Mouse (Mus musculus) heart, embryonic 12.5 days (tissue): Measurements from ENCODE around the gene Sestd1. TPM values are rescaled to one million over a fixed set of nuclear protein-coding genes. Genes with fewer than 3 reads are reported as not detected.

ENCODE experiments used
- ATAC-seq: fragments of 200-750 bp; cut with Nextera tagmentation; 2 replicates; pipeline ENCODE4 v1.8.0; 2017; ENCODE audit warnings: moderate TSS enrichment, moderate library complexity; ENCODE audit not compliant: insufficient number of reproducible peaks, low FRiP score
- H3K27ac ChIP-seq: fragments of 300-500 bp; sonication (generic); 2 replicates; pipeline ENCODE4 v1.5.1; 2016; ENCODE audit warnings: mild to moderate bottlenecking, moderate library complexity; ENCODE audit not compliant: poor library complexity, severe bottlenecking
- H3K27me3 ChIP-seq: fragments of 300-500 bp; sonication (generic); replicated peaks from 2 replicates; pipeline ENCODE4 v1.6.1; 2016; ENCODE audit warnings: mild to moderate bottlenecking, moderate library complexity
- H3K36me3 ChIP-seq: fragments of 300-500 bp; sonication (generic); 2 replicates; pipeline ENCODE4 v1.6.1; 2016; ENCODE audit warnings: mild to moderate bottlenecking, moderate library complexity
- H3K4me1 ChIP-seq: fragments of 300-500 bp; sonication (generic); replicated peaks from 2 replicates; pipeline ENCODE4 v1.6.1; 2016; ENCODE audit warnings: mild to moderate bottlenecking
- H3K4me2 ChIP-seq: fragments of 300-500 bp; sonication (generic); 2 replicates; pipeline ENCODE4 v1.6.1; 2016; ENCODE audit warnings: mild to moderate bottlenecking, moderate library complexity
- H3K4me3 ChIP-seq: fragments of 300-500 bp; sonication (generic); 2 replicates; pipeline ENCODE4 v1.5.1; 2016; ENCODE audit warnings: mild to moderate bottlenecking
- H3K9ac ChIP-seq: fragments of 300-500 bp; sonication (generic); 2 replicates; pipeline ENCODE4 v1.6.1; 2016; ENCODE audit warnings: mild to moderate bottlenecking, moderate library complexity
- H3K9me3 ChIP-seq: fragments of 300-500 bp; sonication (generic); replicated peaks from 2 replicates; pipeline ENCODE4 v1.6.1; 2016; ENCODE audit warnings: mild to moderate bottlenecking, moderate library complexity
- WGBS: fragments of 180-500 bp; shearing (Covaris S2); methylation state at CpG from one replicate; pipeline ENCODE4 v1.1.7; 2016; 5-methylcytosine and 5-hydroxymethylcytosine counted together
- polyA plus RNA-seq: library from polyadenylated mRNA; unstranded; fragments of >200 nt; fragmentation: Nextera tagmentation; extraction: Ambion mirVana; gene quantifications from 2 replicates; pipeline ENCODE4 v1.2.1, GENCODE M21; 2016

Gene Sestd1
- polyA plus RNA-seq, 1 experiment from 2014 or later: 12.5 TPM

DNA sequence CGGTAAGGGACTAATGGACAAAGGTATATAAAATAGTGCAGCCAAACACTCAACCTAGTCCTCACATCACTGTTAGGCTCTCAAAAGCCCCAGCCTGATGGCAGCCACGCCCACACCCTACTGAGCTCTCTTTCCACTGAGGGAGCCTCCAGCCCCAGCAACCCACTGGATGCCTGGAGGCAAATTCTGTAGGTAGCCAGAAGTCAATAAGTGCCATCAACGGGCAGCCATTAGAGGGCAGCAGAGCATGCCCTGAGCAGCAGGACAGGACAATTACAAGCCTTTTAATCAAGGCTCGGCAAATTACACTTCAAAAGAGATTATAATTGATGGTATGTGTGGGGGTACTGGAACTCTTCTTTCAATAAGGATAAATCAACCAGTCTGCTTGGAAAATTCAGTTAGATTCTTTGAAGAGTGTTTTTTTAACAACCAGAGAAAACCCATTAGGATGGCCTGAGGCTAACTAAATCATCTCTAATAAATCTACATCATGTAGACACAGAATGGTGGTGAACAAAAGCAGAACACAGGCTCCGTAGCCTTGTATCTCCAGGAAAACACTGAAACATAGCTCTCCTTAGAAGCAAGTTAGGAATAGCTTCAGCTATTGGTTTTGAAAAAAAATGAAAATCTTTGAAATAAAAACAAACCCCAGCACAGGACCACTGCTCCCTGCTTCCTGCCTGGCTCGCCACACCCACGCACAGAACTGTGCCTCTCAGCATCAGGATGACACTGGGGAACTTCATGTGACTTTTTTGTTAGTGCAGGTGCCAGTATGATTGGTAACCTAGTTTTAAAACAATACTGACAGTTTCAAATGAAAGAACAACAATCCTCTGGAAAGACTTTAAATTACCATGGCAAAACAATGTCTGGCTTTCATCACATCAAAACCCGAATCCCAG lies 30.4 kb downstream of the Sestd1 start:
- H3K4me1 ChIP-seq: peaks cover 43% of the 10 kb centered on the region
- no peak overlapping the region for H3K27ac ChIP-seq
- H3K27me3 ChIP-seq: no peaks in the 10 kb centered on the region
- no peaks in the 10 kb centered on the region for H3K9me3 ChIP-seq
- WGBS: 32% methylated on average over 8 of the region's 8 CpGs
- H3K4me2 ChIP-seq: no peak overlapping the region
- no peak overlapping the region for H3K9ac ChIP-seq
- H3K4me3 ChIP-seq: no peak overlapping the region
- H3K36me3 ChIP-seq: peaks cover under 1% of the 10 kb centered on the region; the same call in 1 of the 2 replicates
- no peak for ATAC-seq

GRCm38 (mm10) chr2:77248416-77248815 lies 32.0 kb downstream of the Sestd1 start:
- Histone ChIP-seq H3K4me1 (peaks cover 38% of the 10 kb centered on the region), H3K9ac (no peak overlapping the region), H3K4me3 (no peak overlapping the region), H3K4me2 (no peak overlapping the region), H3K9me3 (no peaks in the 10 kb centered on the region), H3K36me3 (peaks cover 12% of the 10 kb centered on the region), H3K27me3 (no peaks in the 10 kb centered on the region), H3K27ac (no peak overlapping the region)
- 80% methylated on average over 1 of the region's 1 CpGs for WGBS
- no peak for ATAC-seq

- no peak overlapping the region for H3K4me2 ChIP-seq
- H3K27ac ChIP-seq: no peak overlapping the region
- WGBS: 83% methylated on average over 10 of the region's 10 CpGs
Observed at GRCm38 (mm10) chr2:77247200-77247830, 33.1 kb downstream of the Sestd1 start.

DNA sequence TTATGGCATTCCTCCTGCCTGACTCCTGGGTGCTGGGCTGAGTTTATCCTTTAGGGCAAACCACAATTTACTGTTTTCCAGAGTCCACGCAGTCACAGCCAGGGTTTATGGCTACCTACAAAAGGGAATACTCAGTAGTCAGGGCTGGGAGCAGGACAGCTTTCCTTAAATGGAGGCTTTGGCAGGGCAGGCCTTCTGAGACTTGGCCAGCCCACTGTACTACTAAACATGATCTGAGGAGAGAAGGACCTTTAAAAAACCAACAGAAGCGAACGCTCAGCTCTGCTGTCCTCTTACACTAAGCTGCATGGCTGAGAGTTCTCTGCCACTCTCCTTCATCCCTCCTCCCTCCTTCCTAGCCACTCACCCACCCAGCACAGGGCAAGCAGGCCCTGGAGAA lies 34.6 kb downstream of the Sestd1 start:
- H3K36me3 ChIP-seq: peaks cover 24% of the 10 kb centered on the region
- no peak overlapping the region for H3K4me2 ChIP-seq
- H3K4me1 ChIP-seq: peaks cover 31% of the 10 kb centered on the region
- H3K9ac ChIP-seq: no peak overlapping the region
- no peaks in the 10 kb centered on the region for H3K27me3 ChIP-seq
- 63% methylated on average over 3 of the region's 3 CpGs for WGBS
- H3K9me3 ChIP-seq: no peaks in the 10 kb centered on the region
- H3K4me3 ChIP-seq: no peak overlapping the region
- ATAC-seq: no peak
- H3K27ac ChIP-seq: peak overlapping the region; percentile 2; the same call in 1 of the 2 replicates

More at GRCm38 (mm10) chr2:77247200-77247830, 33.1 kb downstream of the Sestd1 start:
- peaks cover 14% of the 10 kb centered on the region for H3K36me3 ChIP-seq
- ATAC-seq: no peak
- H3K27me3 ChIP-seq: no peaks in the 10 kb centered on the region
- no peak overlapping the region for H3K9ac ChIP-seq
- H3K4me1 ChIP-seq: peaks cover 31% of the 10 kb centered on the region
- no peaks in the 10 kb centered on the region for H3K9me3 ChIP-seq
- H3K4me3 ChIP-seq: no peak overlapping the region

- Histone ChIP-seq H3K4me3 (no peak overlapping the region), H3K9me3 (no peaks in the 10 kb centered on the region), H3K27ac (no peak overlapping the region), H3K27me3 (no peaks in the 10 kb centered on the region), H3K4me1 (peaks cover 12% of the 10 kb centered on the region), H3K36me3 (peaks cover 30% of the 10 kb centered on the region), H3K9ac (no peak overlapping the region), H3K4me2 (no peak overlapping the region)
- WGBS: 81% methylated on average over 6 of the region's 6 CpGs
- ATAC-seq: no peak
Observed at GRCm38 (mm10) chr2:77242248-77242647, 38.1 kb downstream of the Sestd1 start.

DNA sequence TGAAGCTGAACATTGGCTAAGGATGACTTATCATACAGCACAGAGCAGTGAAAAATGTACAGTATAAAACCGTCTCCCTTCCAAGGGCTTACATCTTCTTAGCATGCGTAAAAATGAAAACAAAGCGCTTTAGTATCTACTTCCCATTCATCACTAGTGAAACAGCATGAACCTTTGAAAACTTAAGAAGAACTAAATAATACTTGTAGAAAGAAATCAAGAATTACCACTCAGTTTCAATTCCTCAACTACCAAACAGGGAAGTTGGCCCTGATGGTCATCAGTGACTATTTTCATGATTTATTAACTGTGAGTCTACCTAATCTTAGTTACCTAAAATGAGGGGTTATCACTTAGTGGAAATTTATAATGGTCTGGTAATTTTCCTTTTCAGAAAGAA lies 41.8 kb downstream of the Sestd1 start:
- ATAC-seq: no peak
- no peak overlapping the region for H3K4me3 ChIP-seq
- no peak overlapping the region for H3K4me2 ChIP-seq
- WGBS: 93% methylated on average over 3 of the region's 3 CpGs
- H3K9ac ChIP-seq: no peak overlapping the region
- no peaks in the 10 kb centered on the region for H3K27me3 ChIP-seq
- no peaks in the 10 kb centered on the region for H3K9me3 ChIP-seq
- peaks cover 30% of the 10 kb centered on the region for H3K36me3 ChIP-seq
- H3K27ac ChIP-seq: no peak overlapping the region
- no peaks in the 10 kb centered on the region for H3K4me1 ChIP-seq

DNA sequence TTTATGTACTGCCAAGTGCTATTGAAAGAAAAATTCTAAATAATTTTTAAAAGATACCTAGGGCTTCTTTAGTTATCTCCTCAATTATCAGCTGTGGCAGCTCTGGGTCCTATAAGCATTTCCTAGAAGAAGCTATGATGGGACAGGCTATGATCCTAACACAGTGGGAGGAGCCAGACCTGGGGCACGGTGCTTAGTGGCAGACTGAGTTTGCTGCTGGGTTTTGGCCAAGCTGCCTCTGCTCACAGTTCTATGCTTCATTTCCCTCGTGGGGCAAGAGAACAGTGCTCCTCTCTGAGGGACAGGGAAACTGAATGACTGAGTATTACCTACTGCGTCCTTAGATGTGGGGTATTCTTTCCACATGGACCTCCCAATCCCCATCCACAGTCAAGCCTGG lies 42.3 kb downstream of the Sestd1 start:
- H3K9ac ChIP-seq: no peak overlapping the region
- 72% methylated on average over 3 of the region's 3 CpGs for WGBS
- no peaks in the 10 kb centered on the region for H3K4me1 ChIP-seq
- no peaks in the 10 kb centered on the region for H3K9me3 ChIP-seq
- H3K4me2 ChIP-seq: no peak overlapping the region
- no peak overlapping the region for H3K4me3 ChIP-seq
- no peak for ATAC-seq
- peaks cover 30% of the 10 kb centered on the region for H3K36me3 ChIP-seq
- H3K27ac ChIP-seq: no peak overlapping the region
- H3K27me3 ChIP-seq: no peaks in the 10 kb centered on the region

DNA sequence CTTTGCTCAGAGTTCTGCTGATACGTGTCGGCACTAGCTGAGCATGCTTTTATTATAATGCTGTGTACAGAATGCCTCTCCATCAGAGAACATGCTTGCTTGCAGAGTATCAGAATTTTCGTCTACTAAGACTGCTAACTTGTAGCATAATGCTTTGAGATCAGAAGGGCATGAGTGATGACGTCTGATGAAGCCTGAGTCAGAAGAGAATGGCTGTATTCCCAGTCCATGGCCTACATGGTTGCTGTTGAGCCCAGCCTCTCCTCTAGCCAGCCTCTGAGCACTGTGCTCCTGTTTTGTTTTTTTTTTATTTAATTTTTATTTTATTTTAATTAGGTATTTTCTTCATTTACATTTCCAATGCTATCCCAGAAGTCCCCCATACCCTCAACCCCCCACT lies 43.5 kb downstream of the Sestd1 start:
- Histone ChIP-seq H3K4me3 (no peak overlapping the region), H3K36me3 (peaks cover 39% of the 10 kb centered on the region), H3K4me1 (no peaks in the 10 kb centered on the region), H3K27me3 (no peaks in the 10 kb centered on the region), H3K27ac (no peak overlapping the region), H3K9me3 (no peaks in the 10 kb centered on the region), H3K9ac (no peak overlapping the region), H3K4me2 (no peak overlapping the region)
- 84% methylated on average over 4 of the region's 4 CpGs for WGBS
- ATAC-seq: no peak

DNA sequence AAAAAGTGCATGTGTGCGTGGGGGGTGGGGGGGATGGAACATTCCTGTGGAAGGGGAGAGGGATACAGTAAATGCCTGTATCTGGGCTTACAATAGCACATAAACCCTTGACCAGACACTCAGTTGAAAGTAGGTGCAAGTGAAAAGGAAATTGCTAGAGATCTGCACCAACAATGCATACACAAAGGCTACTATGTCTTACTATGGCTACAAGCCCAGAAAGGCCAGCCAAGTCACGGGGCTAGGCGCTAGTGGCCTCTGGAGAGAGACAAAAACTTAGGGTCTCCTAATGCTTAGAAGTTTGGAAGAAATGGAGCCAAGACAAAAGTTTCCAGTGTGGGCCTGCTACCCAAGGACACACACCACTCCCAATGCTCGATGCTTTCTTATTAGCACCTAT lies 44.5 kb downstream of the Sestd1 start:
- Histone ChIP-seq H3K4me1 (no peaks in the 10 kb centered on the region), H3K4me2 (no peak overlapping the region), H3K27ac (no peak overlapping the region), H3K9ac (no peak overlapping the region), H3K9me3 (no peaks in the 10 kb centered on the region), H3K4me3 (no peak overlapping the region), H3K36me3 (peaks cover 40% of the 10 kb centered on the region), H3K27me3 (no peaks in the 10 kb centered on the region)
- 79% methylated on average over 4 of the region's 4 CpGs for WGBS
- no peak for ATAC-seq

GRCm38 (mm10) chr2:77232604-77233003 lies 47.8 kb downstream of the Sestd1 start:
- Histone ChIP-seq H3K9ac (no peak overlapping the region), H3K4me3 (no peak overlapping the region), H3K27ac (no peak overlapping the region), H3K4me1 (no peaks in the 10 kb centered on the region), H3K27me3 (no peaks in the 10 kb centered on the region), H3K36me3 (peaks cover 36% of the 10 kb centered on the region), H3K4me2 (no peak overlapping the region), H3K9me3 (no peaks in the 10 kb centered on the region)
- 92% methylated on average over 2 of the region's 2 CpGs for WGBS
- no peak for ATAC-seq

DNA sequence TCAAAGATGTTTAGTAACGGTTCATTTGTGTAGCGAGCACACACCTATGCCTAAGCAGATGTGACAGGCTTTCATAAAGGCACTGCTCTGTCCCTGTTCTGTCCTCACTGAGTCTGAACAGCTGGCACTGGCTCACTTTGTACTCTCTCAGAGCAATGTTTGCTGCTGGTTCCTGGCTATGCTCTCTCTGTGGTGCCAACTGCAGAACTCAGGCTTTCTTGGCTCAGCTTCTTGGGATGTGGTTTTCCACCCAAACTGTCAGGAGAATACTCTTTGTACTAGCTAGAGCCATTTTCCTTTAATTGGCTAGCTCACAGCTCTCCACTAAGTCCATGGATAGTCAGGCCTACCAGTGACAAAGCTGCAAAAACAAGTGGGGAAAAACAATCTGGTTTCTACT lies 59.4 kb downstream of the Sestd1 start:
- 82% methylated on average over 2 of the region's 2 CpGs for WGBS
- H3K9ac ChIP-seq: no peak overlapping the region
- H3K36me3 ChIP-seq: no peaks in the 10 kb centered on the region
- H3K4me3 ChIP-seq: no peak overlapping the region
- H3K27me3 ChIP-seq: no peaks in the 10 kb centered on the region
- H3K27ac ChIP-seq: no peak overlapping the region
- ATAC-seq: no peak
- no peaks in the 10 kb centered on the region for H3K9me3 ChIP-seq
- no peak overlapping the region for H3K4me2 ChIP-seq
- H3K4me1 ChIP-seq: peaks cover 14% of the 10 kb centered on the region
